Mouse (Mus musculus): Measurements from ENCODE around the gene Cul1.

GRCm38 (mm10) chr6:47421221-47421620 lies 32.0 kb upstream of the Cul1 start:
- TF ChIP-seq CTCF (IDR thresholded peaks at IDR 0.05; ENCODE audit: low read depth) (no peak), EP300 (IDR thresholded peaks at IDR 0.05; ENCODE audit: low read depth) (no peak)

Data from liver, postnatal 0 days (tissue).